Mouse (Mus musculus): Measurements from ENCODE around the gene Prpsap1. TPM values are rescaled to one million over a fixed set of nuclear protein-coding genes. Genes with fewer than 3 reads are reported as not detected.

Gene Prpsap1
- total and polyA plus RNA-seq, 2 experiments from 2014 or later = 105 to 150 TPM

DNA sequence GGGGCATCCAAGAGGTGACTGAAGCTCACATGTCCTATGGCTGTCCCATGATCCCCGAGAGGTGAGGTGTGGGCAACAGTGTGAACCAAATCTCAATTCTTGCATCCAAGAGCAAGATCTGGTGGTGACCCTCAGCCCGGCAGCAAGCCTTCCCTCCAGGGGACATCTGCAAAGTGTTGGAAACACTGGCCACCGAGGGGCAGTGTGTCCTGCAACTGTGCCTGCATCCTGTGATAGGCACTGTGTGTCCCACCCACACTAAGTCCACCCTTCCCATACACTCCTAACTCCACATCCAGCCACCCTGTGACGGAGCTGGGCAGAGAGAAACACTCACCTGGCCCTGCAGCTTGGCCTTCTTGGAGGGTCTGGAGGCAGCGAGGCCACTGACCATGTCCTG, 46.2 kb downstream of the Prpsap1 start:
- Histone ChIP-seq H3K9ac (replicated peaks; ENCODE audit: low read length) (no peak overlapping the region), H3K27me3 (ENCODE audit: insufficient read depth, low read length) (peaks cover 9% of the 10 kb centered on the region; the same call in 1 of the 2 replicates), H3K9me3 (ENCODE audit: low read length) (no peaks in the 10 kb centered on the region), H3K4me2 (ENCODE audit: low read depth, low read length) (no peak overlapping the region), H3K36me3 (ENCODE audit: insufficient read depth, low read length) (no peaks in the 10 kb centered on the region), H3K27ac (no peak overlapping the region), H3K4me1 (ENCODE audit: insufficient read depth, low read length) (peaks cover 5% of the 10 kb centered on the region; the same call in 1 of the 2 replicates), H3K4me3 (ENCODE audit: low read length) (no peak overlapping the region)
- no peak for ATAC-seq
- DNase-seq (ENCODE audit: low spot score) = no peak
- WGBS = 76% methylated on average over 5 of the region's 5 CpGs
- TF ChIP-seq CTCF (IDR thresholded peaks at IDR 0.05; ENCODE audit: low read depth) = peak; percentile 47

DNA sequence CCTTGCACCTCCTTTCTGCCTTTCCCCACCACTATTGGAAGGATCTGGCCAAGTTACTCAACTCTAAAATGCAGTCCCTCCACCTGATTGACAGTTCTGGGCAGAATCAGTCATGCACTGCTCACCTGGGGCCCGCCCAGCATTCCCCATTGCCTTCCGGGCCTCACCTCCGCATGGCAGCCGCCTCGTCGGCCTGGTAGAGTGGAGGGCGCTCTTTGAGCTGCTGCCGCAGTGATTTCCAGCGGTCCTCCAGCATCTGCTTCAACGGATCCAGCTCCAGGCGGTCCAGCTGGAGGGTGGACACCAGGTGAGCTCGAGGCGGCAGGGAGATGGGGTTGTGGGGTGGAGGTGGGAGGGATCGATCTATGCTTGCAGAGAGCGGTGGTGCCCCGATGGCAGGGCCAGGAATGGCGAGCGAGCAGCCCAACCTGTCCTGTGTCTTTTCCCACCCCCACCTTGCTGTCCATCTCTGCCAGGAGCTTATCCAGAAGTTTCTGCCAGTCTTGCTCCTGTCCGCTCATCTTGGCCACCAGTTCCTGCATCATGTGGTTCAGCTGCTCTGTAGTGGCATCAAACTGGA, 47.6 kb downstream of the Prpsap1 start:
- Histone ChIP-seq H3K9ac (replicated peaks; ENCODE audit: low read length) (no peak overlapping the region), H3K27me3 (ENCODE audit: insufficient read depth, low read length) (peaks cover 9% of the 10 kb centered on the region; the same call in 1 of the 2 replicates), H3K27ac (no peak overlapping the region), H3K4me2 (ENCODE audit: low read depth, low read length) (peak overlapping the region; percentile 24), H3K9me3 (ENCODE audit: low read length) (no peaks in the 10 kb centered on the region), H3K36me3 (ENCODE audit: insufficient read depth, low read length) (no peaks in the 10 kb centered on the region), H3K4me3 (ENCODE audit: low read length) (no peak overlapping the region), H3K4me1 (ENCODE audit: insufficient read depth, low read length) (peaks cover 5% of the 10 kb centered on the region; the same call in 1 of the 2 replicates)
- ATAC-seq = peak; percentile 9; the same call in 1 of the 2 replicates
- no peak for TF ChIP-seq CTCF (IDR thresholded peaks at IDR 0.05; ENCODE audit: low read depth)
- DNase-seq (ENCODE audit: low spot score) = no peak
- WGBS = 15% methylated on average over 19 of the region's 19 CpGs

DNA sequence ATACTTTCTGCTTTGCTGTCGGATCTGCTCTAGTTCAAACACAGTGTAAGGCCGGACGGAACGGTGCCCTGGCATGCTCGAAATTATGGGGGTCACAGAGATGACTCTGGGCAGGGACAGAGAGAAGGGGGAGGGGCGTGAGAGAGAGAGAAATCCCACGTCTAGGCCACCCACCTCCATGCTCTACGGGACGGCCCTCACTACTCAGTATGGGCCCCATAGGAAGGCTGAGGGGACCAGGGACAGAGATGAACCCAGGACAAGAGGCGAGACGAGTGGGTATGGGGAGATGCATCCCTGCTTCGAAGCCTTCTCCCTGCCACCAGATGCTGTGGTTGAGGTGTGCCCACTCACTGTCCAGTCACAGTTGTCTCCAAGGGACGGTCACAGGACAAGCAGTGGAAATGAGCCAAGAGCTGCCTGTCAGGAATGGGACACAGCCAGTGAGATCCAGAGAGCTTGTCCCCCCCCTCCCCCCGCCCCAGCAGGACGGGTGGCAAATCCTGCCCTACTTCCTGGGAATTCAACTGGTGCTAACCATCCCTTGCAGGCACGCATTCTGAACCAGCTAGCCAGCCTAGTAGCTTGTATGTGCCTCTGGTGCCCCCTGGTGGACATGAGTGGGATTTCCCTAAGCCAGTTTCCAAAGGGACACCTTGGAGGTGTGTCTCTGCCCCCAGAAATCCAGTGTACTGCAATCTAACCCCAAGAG, 48.2 kb downstream of the Prpsap1 start:
- peak; percentile 98 for TF ChIP-seq CTCF (IDR thresholded peaks at IDR 0.05; ENCODE audit: low read depth)
- no peaks in the 10 kb centered on the region for H3K36me3 ChIP-seq (ENCODE audit: insufficient read depth, low read length)
- peak; percentile 48; the same call in 1 of the 2 replicates for ATAC-seq
- no peak overlapping the region for H3K4me2 ChIP-seq (ENCODE audit: low read depth, low read length)
- H3K4me1 ChIP-seq (ENCODE audit: insufficient read depth, low read length) = peaks cover 5% of the 10 kb centered on the region; the same call in 1 of the 2 replicates
- DNase-seq (ENCODE audit: low spot score) = peak; percentile 94
- no peak overlapping the region for H3K9ac ChIP-seq (replicated peaks; ENCODE audit: low read length)
- no peaks in the 10 kb centered on the region for H3K9me3 ChIP-seq (ENCODE audit: low read length)
- H3K4me3 ChIP-seq (ENCODE audit: low read length) = no peak overlapping the region
- no peak overlapping the region for H3K27ac ChIP-seq
- WGBS = 27% methylated on average over 16 of the region's 16 CpGs
- peaks cover 9% of the 10 kb centered on the region; the same call in 1 of the 2 replicates for H3K27me3 ChIP-seq (ENCODE audit: insufficient read depth, low read length)

DNA sequence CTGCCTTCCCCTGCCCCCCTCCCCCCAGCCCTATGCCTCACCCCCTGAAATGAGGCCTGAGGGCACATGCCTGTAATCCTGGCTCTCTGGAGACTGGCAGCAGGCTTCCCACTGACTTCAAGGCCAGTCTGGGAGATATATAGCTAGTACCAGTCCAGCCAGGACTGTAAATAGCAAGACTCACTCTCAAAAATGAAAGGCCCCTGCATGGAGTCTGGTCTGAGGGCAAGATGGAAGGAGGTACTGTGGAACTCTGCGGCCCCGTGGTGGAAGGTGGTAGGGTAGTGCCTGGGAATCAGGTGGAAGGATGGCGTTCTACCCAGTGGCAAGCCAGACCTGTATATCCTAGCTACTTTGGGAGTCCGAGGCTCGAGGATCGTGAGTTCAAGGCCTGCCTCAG, 50.1 kb downstream of the Prpsap1 start:
- Histone ChIP-seq H3K4me3 (ENCODE audit: low read length) (no peak overlapping the region), H3K4me2 (ENCODE audit: low read depth, low read length) (no peak overlapping the region), H3K36me3 (ENCODE audit: insufficient read depth, low read length) (peaks cover 3% of the 10 kb centered on the region; the same call in 1 of the 2 replicates), H3K27ac (no peak overlapping the region), H3K27me3 (ENCODE audit: insufficient read depth, low read length) (peaks cover 9% of the 10 kb centered on the region; the same call in 1 of the 2 replicates), H3K9ac (replicated peaks; ENCODE audit: low read length) (no peak overlapping the region), H3K9me3 (ENCODE audit: low read length) (no peaks in the 10 kb centered on the region), H3K4me1 (ENCODE audit: insufficient read depth, low read length) (peaks cover 5% of the 10 kb centered on the region; the same call in 1 of the 2 replicates)
- 82% methylated on average over 6 of the region's 6 CpGs for WGBS
- TF ChIP-seq CTCF (IDR thresholded peaks at IDR 0.05; ENCODE audit: low read depth) = no peak
- DNase-seq (ENCODE audit: low spot score) (no peak), ATAC-seq (no peak)

DNA sequence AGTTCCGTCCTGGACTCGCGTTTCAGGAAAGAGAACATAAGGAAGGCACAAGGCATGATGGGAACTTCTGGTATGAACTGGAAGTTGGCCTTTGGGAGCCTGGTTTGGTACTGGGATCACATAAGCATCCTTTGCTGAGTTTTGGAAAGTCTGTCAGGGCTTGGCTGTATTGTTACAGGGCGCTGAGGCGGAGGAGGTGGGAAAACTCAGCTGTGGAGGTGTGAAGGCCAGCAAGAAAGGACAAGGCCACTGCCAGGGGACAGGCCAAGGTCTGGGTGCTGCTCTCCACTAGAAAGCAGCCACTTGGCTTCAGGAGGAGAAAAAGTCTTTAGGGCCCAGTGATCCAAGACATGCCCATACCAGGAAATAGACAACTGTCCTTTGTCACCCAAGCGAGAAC, 50.7 kb downstream of the Prpsap1 start:
- no peaks in the 10 kb centered on the region for H3K9me3 ChIP-seq (ENCODE audit: low read length)
- no peak overlapping the region for H3K4me3 ChIP-seq (ENCODE audit: low read length)
- peaks cover 9% of the 10 kb centered on the region; the same call in 1 of the 2 replicates for H3K27me3 ChIP-seq (ENCODE audit: insufficient read depth, low read length)
- H3K4me2 ChIP-seq (ENCODE audit: low read depth, low read length) = no peak overlapping the region
- H3K4me1 ChIP-seq (ENCODE audit: insufficient read depth, low read length) = peaks cover 5% of the 10 kb centered on the region; the same call in 1 of the 2 replicates
- TF ChIP-seq CTCF (IDR thresholded peaks at IDR 0.05; ENCODE audit: low read depth) = no peak
- H3K9ac ChIP-seq (replicated peaks; ENCODE audit: low read length) = no peak overlapping the region
- 84% methylated on average over 6 of the region's 6 CpGs for WGBS
- DNase-seq (ENCODE audit: low spot score) (no peak), ATAC-seq (no peak)
- H3K27ac ChIP-seq = no peak overlapping the region
- peaks cover 3% of the 10 kb centered on the region; the same call in 1 of the 2 replicates for H3K36me3 ChIP-seq (ENCODE audit: insufficient read depth, low read length)

DNA sequence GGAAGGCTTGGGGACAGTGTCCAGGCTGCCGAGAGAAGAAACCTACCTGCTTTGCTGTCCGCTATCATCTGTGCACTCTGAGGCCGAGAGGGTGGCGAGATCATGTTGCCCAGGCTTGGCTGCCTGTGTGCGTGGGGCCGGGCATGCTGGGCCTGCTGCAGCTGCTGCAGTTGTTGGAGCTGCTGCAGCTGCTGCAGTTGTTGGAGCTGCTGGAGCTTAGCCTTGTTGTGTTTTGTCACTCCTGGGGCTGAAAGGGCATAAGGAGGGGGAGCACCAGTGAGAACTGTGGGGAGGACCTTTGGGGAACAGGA, 51.2 kb downstream of the Prpsap1 start:
- no peak overlapping the region for H3K9ac ChIP-seq (replicated peaks; ENCODE audit: low read length)
- H3K9me3 ChIP-seq (ENCODE audit: low read length) = no peaks in the 10 kb centered on the region
- H3K27ac ChIP-seq = no peak overlapping the region
- ATAC-seq (no peak), DNase-seq (ENCODE audit: low spot score) (no peak)
- peaks cover 9% of the 10 kb centered on the region; the same call in 1 of the 2 replicates for H3K27me3 ChIP-seq (ENCODE audit: insufficient read depth, low read length)
- no peak overlapping the region for H3K4me2 ChIP-seq (ENCODE audit: low read depth, low read length)
- TF ChIP-seq CTCF (IDR thresholded peaks at IDR 0.05; ENCODE audit: low read depth) = no peak
- peaks cover 5% of the 10 kb centered on the region; the same call in 1 of the 2 replicates for H3K4me1 ChIP-seq (ENCODE audit: insufficient read depth, low read length)
- H3K4me3 ChIP-seq (ENCODE audit: low read length) = no peak overlapping the region
- H3K36me3 ChIP-seq (ENCODE audit: insufficient read depth, low read length) = peaks cover 3% of the 10 kb centered on the region; the same call in 1 of the 2 replicates
- WGBS = 82% methylated on average over 6 of the region's 6 CpGs
